Mouse (Mus musculus) Patski (cell line): Measurements from ENCODE around the gene 8030411F24Rik. TPM values are rescaled to one million over a fixed set of nuclear protein-coding genes. Genes with fewer than 3 reads are reported as not detected.
"Not testable (repeated sequence)": the region's sequence is repeated elsewhere in the genome, so short reads cannot be mapped to it uniquely, and the experiment has no call there.

Experiments used
- ATAC-seq: fragments of 100-300 bp; one replicate; pipeline ENCODE4 v1.8.0; 2021
- CTCF ChIA-PET: fragments of 350-600 bp; sonication (Branson Sonifier 250); formaldehyde crosslinking; loops from one replicate; lab custom pipeline; 2022; ENCODE audit warnings: inconsistent platforms; lab: Charles Lee
- POLR2A ChIA-PET: fragments of 350-600 bp; sonication (Branson Sonifier 250); formaldehyde crosslinking; loops from one replicate; lab custom pipeline; 2022; ENCODE audit warnings: antibody characterized with exemption, inconsistent platforms; lab: Charles Lee
- DNase-seq: peaks from one replicate; pipeline ENCODE4 v3.0.0-alpha.2; 2011; ENCODE audit warnings: low read depth, low spot score
- H3K27me3 ChIP-seq: fragments of 371-371 bp; one replicate; pipeline ENCODE4 v1.5.1; 2021
- CTCF ChIP-seq: fragments of 100-300 bp; IDR thresholded peaks from one replicate; pipeline ENCODE4 v1.5.1; 2021
- in situ Hi-C: fragments of 300-500 bp; cut with MboI; formaldehyde crosslinking; loops from 3 replicates; pipeline ENCODE4 v1.11.1; 2018; ENCODE audit warnings: low pct_unique_long_range_greater_than_20kb, mixed read lengths
- polyA plus RNA-seq: library from polyadenylated mRNA; unstranded; gene quantifications from one replicate; pipeline ENCODE4 v1.2.3, GENCODE M21; 2021

The 8030411F24Rik gene
- polyA plus RNA-seq, result not detected

GRCm38 (mm10) chr2:148781709-148782108, at the start of gene 8030411F24Rik:
Gene 8030411F24Rik, plus strand, starts transcription at chr2:148782009.
- ChIA-PET POLR2A (no interaction called here), CTCF (no interaction called here)
- DNase-seq (no peak), ATAC-seq (no peak)
- no peaks in the 10 kb centered on the region for H3K27me3 ChIP-seq
- no peak for TF ChIP-seq CTCF
- in situ Hi-C loops, result no loop called here

- TF ChIP-seq CTCF, result no peak
- in situ Hi-C loops, result loop anchor here (10.0 kb wide), 1 partner anchor 162 kb away; no protein-coding TSS in a partner anchor
- CTCF ChIA-PET, result interaction anchor here (1.0 to 1.9 kb wide), 8 partner anchors 10 to 32 kb away, joined by 3 to 7 read pairs (median 4); no protein-coding TSS in a partner anchor
- ATAC-seq, result peak; percentile 99
- peak; percentile 71 for DNase-seq
- peaks cover 1% of the 10 kb centered on the region for H3K27me3 ChIP-seq
- POLR2A ChIA-PET, result interaction anchor here (0.6 to 1.1 kb wide), 2 partner anchors 16 to 53 kb away, joined by 3 to 4 read pairs; no protein-coding TSS in a partner anchor
Observed at GRCm38 (mm10) chr2:148732327-148733000, 49.3 kb upstream of the 8030411F24Rik start, which contains the start of gene Napb. Gene Napb, minus strand, starts transcription at chr2:148732467.

- no peaks in the 10 kb centered on the region for H3K27me3 ChIP-seq
- ATAC-seq (no peak), DNase-seq (no peak)
- in situ Hi-C loops, result no loop called here
- no peak for TF ChIP-seq CTCF
- CTCF ChIA-PET, result interaction anchor here (0.9 to 1.4 kb wide), 3 partner anchors 11 to 110 kb away, joined by 3 read pairs; partner anchors contain the start of gene Napb
- POLR2A ChIA-PET, result no interaction called here
Observed at GRCm38 (mm10) chr2:148743001-148743400, 38.8 kb upstream of the 8030411F24Rik start.

- no peaks in the 10 kb centered on the region for H3K27me3 ChIP-seq
- DNase-seq (no peak), ATAC-seq (peak; percentile 74)
- in situ Hi-C loops, result no loop called here
- TF ChIP-seq CTCF, result no peak
- ChIA-PET POLR2A (no interaction called here), CTCF (no interaction called here)
Observed at GRCm38 (mm10) chr2:148743846-148744407, 37.9 kb upstream of the 8030411F24Rik start.

GRCm38 (mm10) chr2:148750058-148750457, 31.8 kb upstream of the 8030411F24Rik start, which contains the start of gene Cstl1:
Gene Cstl1, plus strand, starts transcription at chr2:148750358.
- ATAC-seq (no peak), DNase-seq (no peak)
- no peak for TF ChIP-seq CTCF
- in situ Hi-C loops, result loop anchor here (5.0 kb wide), 2 partner anchors 102 to 152 kb away; no protein-coding TSS in a partner anchor
- CTCF ChIA-PET, result interaction anchor here (1.0 to 5.3 kb wide), 4 partner anchors 15 to 102 kb away, joined by 3 to 28 read pairs (median 4); no protein-coding TSS in a partner anchor
- H3K27me3 ChIP-seq, result peaks cover 3% of the 10 kb centered on the region
- POLR2A ChIA-PET, result no interaction called here

- in situ Hi-C loops, result loop anchor here (5.0 kb wide), 2 partner anchors 100 to 150 kb away; no protein-coding TSS in a partner anchor
- peak; percentile 64 for DNase-seq
- ChIA-PET CTCF (interaction anchor here (0.6 to 5.6 kb wide), 19 partner anchors 11 to 158 kb away, joined by 3 to 28 read pairs (median 4); partner anchors contain the start of gene Gzf1), POLR2A (no interaction called here)
- H3K27me3 ChIP-seq, result peaks cover 3% of the 10 kb centered on the region
- peak; percentile 95 for ATAC-seq
- peak; percentile 72 for TF ChIP-seq CTCF
Observed at GRCm38 (mm10) chr2:148751893-148752813, 29.7 kb upstream of the 8030411F24Rik start.

- DNase-seq (no peak), ATAC-seq (no peak)
- peaks cover 3% of the 10 kb centered on the region for H3K27me3 ChIP-seq
- ChIA-PET POLR2A (no interaction called here), CTCF (interaction anchor here (1.4 to 5.6 kb wide), 3 partner anchors 13 to 147 kb away, joined by 3 to 28 read pairs (median 28); no protein-coding TSS in a partner anchor)
- in situ Hi-C loops, result loop anchor here (5.0 kb wide), 2 partner anchors 98 to 148 kb away; no protein-coding TSS in a partner anchor
- TF ChIP-seq CTCF, result no peak
Observed at GRCm38 (mm10) chr2:148754310-148754846, 27.4 kb upstream of the 8030411F24Rik start.

GRCm38 (mm10) chr2:148763648-148764388, 18.0 kb upstream of the 8030411F24Rik start:
- no peak for DNase-seq
- peaks cover under 1% of the 10 kb centered on the region for H3K27me3 ChIP-seq
- in situ Hi-C loops, result no loop called here
- TF ChIP-seq CTCF, result no peak
- ChIA-PET CTCF (interaction anchor here (2.4 kb wide), 1 partner anchor 11 kb away, joined by 11 read pairs; no protein-coding TSS in a partner anchor), POLR2A (no interaction called here)
- ATAC-seq, result peak; percentile 35

- H3K27me3 ChIP-seq, ATAC-seq, in situ Hi-C loops, DNase-seq, POLR2A ChIA-PET: not testable (repeated sequence)
- CTCF ChIA-PET, result interaction anchor here (1.4 kb wide), 1 partner anchor 131 kb away, joined by 5 read pairs; no protein-coding TSS in a partner anchor
Observed at GRCm38 (mm10) chr2:148771397-148771796, 10.4 kb upstream of the 8030411F24Rik start, which contains the start of gene Cst11. Gene Cst11, minus strand, starts transcription at chr2:148771497.
